Mouse (Mus musculus) left cerebral cortex, postnatal 10 days (tissue): ENCODE data around the gene Dicer1. TPM values are rescaled to one million over a fixed set of nuclear protein-coding genes. Genes with fewer than 3 reads are reported as not detected.
A peak's percentile ranks its signal among the peaks of the same experiment; 100 is the strongest.
"Not testable (repeated sequence)": the region's sequence is repeated elsewhere in the genome, so short reads cannot be mapped to it uniquely, and the experiment has no call there.

Experiments
- DNase-seq, 2 experiments: peaks; one replicate each; pipeline ENCODE4 v3.0.0; 2021 to 2022; ENCODE audit warnings: low spot score in 2 of 2, mixed read lengths in 1 of 2; ENCODE audit errors: extremely low spot score in 1 of 2
- intact Hi-C: fragments of 180-260 bp; cut with DNase I; formaldehyde crosslinking; loops from one replicate; pipeline ENCODE4 v1.15.1; 2025
- total RNA-seq, 2 experiments: library from RNA; stranded (reverse); gene quantifications; 2 replicates each; pipeline ENCODE4 v1.2.3; 2021

Dicer1 gene
- total RNA-seq, 2 experiments from 2014 or later, result 63.3 to 64.7 TPM

GRCm38 (mm10) chr12:104746601-104747000, 5.2 kb downstream of the Dicer1 start:
- DNase-seq, result no peak
- intact Hi-C loops, result loop anchor here (10.0 kb wide), 1 partner anchor 288 kb away; the partner anchor contains the start of gene Glrx5

GRCm38 (mm10) chr12:104743687-104744086, 8.1 kb downstream of the Dicer1 start:
- no peak for DNase-seq
- intact Hi-C loops, result loop anchor here (10.0 kb wide), 1 partner anchor 291 kb away; the partner anchor contains the start of gene Glrx5

GRCm38 (mm10) chr12:104742247-104742646, 9.5 kb downstream of the Dicer1 start:
- intact Hi-C loops, result loop anchor here (10.0 kb wide), 1 partner anchor 293 kb away; the partner anchor contains the start of gene Glrx5
- no peak for DNase-seq

- DNase-seq, result no peak
- intact Hi-C loops, result loop anchor here (10.0 kb wide), 1 partner anchor 294 kb away; the partner anchor contains the start of gene Glrx5
Observed at GRCm38 (mm10) chr12:104740841-104741787, 10.6 kb downstream of the Dicer1 start.

DNA sequence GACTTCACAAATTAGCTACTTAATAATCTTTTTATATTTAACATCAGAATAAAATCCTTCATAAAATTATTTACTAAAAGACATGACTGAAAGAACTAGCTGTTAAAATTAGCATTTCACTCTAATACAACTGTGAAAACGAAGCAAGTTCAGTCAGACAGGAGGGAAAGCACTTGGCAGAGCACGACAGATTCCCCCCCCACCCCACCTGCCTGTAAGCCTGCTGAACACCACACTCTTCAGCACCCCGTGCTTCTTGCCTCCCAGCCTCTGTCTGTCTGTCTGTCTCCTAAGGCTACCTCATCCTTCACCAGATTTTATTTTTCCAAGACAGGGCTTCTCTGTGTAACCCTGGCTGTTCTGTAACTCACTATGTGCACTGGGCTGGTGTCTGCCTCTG, 12.8 kb downstream of the Dicer1 start:
- intact Hi-C loops, result no loop called here
- DNase-seq, result no peak

- intact Hi-C loops, result no loop called here
- DNase-seq, result no peak
Observed at GRCm38 (mm10) chr12:104738446-104738845, 13.3 kb downstream of the Dicer1 start.

- peak in 1 of 2 experiments; percentile 23 for DNase-seq
- intact Hi-C loops, result no loop called here
Observed at GRCm38 (mm10) chr12:104737666-104738065, 14.1 kb downstream of the Dicer1 start.

DNA sequence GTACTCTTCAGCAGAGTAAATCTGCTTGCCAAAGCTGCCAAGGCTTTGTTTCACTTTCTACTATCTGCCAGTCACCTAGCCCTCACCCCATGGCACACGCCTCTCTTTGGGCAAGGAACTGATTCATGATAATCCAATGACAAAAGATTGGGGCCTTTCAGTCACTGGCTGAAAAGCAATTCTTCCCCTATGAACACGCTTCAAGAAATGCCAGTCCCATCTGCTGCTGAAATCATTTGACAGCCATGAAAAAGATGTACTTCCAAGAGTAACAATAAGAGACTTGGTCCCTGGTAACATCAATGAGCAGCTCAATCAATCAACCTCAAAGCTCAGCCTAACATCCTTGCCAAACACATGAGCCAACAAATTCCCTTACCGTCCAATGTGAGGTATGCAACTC, 15.8 kb downstream of the Dicer1 start:
- no peak for DNase-seq
- intact Hi-C loops, result no loop called here

DNA sequence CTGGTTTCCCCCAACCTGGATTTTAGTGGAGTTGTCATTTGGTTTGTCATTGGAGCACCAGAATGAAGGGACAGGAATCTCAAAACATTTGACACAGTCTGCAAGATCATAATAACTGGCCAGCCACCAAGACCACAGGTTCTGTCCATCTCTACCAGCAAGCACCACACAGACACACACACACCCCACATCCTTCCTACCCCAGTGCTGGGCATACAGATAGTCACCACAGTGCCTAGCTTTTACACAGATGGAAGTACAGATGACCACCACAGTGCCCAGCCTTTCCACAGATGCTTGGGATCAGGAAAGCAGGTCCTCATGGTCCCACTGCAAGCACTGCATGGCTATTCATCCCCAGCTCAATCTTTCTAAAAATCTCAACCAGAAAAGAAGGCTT, 18.6 kb downstream of the Dicer1 start:
- intact Hi-C loops, result no loop called here
- DNase-seq, result no peak

- DNase-seq, result no peak
- intact Hi-C loops, result no loop called here
Observed at GRCm38 (mm10) chr12:104731782-104732181, 20.0 kb downstream of the Dicer1 start.

DNA sequence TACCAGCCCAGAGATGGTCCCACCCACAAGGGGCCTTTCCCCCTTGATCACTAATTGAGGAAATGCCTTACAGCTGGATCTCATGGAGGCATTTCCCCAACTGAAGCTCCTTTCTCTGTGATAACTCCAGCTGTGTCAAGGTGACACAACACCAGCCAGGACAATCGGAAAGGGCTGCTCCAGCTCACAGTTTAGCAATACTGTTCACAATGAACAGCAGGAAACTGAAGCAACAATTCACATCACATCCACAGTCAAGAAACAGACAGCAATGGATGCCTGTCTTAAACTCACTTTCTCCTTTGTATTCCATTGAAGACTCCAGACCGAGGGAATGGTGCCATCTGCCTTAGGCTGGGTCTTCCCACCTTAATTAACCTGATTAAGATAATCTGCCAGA, 25.3 kb downstream of the Dicer1 start:
- intact Hi-C loops, DNase-seq: not testable (repeated sequence)

DNA sequence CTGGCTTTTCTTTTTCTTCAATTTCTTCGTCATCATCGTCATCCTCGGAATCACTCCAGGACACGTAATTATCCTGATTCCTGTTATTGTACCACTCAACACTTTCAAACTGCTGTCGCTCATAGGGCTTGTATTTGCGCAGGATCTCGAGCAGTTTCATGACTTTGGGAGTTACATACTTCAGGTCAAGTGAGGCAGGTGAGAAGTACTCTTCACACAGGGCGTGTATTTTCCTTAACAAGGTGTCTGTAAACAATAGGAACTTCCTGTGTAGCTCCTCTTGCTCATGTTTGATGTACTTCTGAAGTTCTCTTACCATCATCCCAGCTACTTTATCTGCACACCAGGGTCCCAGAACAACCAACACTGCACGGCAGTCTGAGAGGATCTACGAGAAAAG, 29.7 kb downstream of the Dicer1 start:
- no peak for DNase-seq
- intact Hi-C loops, result no loop called here

DNA sequence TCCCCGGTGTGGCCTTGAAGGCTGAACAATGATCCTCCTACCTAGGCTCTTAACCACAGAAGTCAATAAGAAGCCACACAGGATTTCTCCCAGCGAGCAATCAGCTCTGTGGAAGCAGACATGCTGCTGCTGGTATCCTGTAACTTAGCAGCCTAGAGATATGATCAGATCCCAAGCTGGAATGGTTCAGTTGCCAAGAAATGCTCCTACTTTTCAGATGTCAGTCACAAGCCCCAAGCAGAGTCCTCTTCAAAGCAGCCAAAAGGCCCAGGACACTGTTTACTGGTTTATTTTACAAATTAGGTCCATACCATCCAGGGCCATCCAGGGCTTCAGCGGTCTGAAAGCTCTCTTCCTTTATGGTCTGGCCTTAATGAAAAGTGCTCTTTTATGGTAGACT, 30.7 kb downstream of the Dicer1 start:
- intact Hi-C loops, result no loop called here

GRCm38 (mm10) chr12:104718956-104719355, 32.8 kb downstream of the Dicer1 start:
- no peak for DNase-seq
- intact Hi-C loops, result no loop called here

More for the DNA sequence above, 30.7 kb downstream of the Dicer1 start:
- DNase-seq, result no peak

GRCm38 (mm10) chr12:104716409-104716808, 35.3 kb downstream of the Dicer1 start:
- intact Hi-C loops, result no loop called here
- DNase-seq, result no peak

GRCm38 (mm10) chr12:104715453-104715852, 36.3 kb downstream of the Dicer1 start:
- intact Hi-C loops, result no loop called here
- no peak for DNase-seq

- intact Hi-C loops, result no loop called here
- no peak for DNase-seq
Observed at GRCm38 (mm10) chr12:104700266-104700665, 51.5 kb downstream of the Dicer1 start.

- peak; percentile 20 to 78 for DNase-seq
- intact Hi-C loops, result loop anchor here (5.0 kb wide), 1 partner anchor 257 kb away; no protein-coding TSS in a partner anchor
Observed at GRCm38 (mm10) chr12:104699753-104700152, 52.0 kb downstream of the Dicer1 start.

GRCm38 (mm10) chr12:104695514-104695913, 56.2 kb downstream of the Dicer1 start:
- DNase-seq, result no peak
- intact Hi-C loops, result loop anchor here (5.0 kb wide), 1 partner anchor 253 kb away; no protein-coding TSS in a partner anchor

DNA sequence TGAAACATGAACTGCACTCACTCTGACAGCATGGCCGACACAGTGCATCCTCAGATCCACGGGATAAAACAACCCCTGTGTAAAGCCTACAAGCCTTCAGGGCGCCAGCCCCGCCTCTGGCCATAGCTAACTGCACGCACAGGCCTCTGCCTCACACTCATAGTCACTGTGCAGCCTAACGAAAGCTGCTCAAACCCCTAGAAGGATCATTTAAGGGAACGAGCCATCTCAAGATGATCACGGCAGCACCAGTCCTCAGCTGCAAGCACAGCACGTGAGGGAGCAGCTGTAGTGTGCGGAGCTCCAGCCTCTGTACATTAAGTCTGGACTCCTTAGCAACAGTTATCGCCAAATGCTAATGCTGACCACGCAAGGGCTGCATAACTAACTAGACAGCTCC, 58.9 kb downstream of the Dicer1 start:
- DNase-seq, result no peak
- intact Hi-C loops, result no loop called here
